Mouse (Mus musculus): Measurements from ENCODE around the gene Stk38l.

- TF ChIP-seq CTCF (IDR thresholded peaks at IDR 0.05; ENCODE audit: low read depth) (no peak), EP300 (IDR thresholded peaks at IDR 0.05; ENCODE audit: low read depth) (no peak)
Measured at GRCm38 (mm10) chr6:146683881-146684280, 40.9 kb upstream of the Stk38l start.

All from liver, postnatal 0 days (tissue).